Mouse (Mus musculus) cortical plate, adult 2 months (tissue): ENCODE results near the gene Atp6v1e1. TPM values are rescaled to one million over a fixed set of nuclear protein-coding genes. Genes with fewer than 3 reads are reported as not detected.

Experiments
- H3K27ac ChIP-seq: fragments of 200-500 bp; 2 replicates; pipeline ENCODE4 v1.5.1; 2012; ENCODE audit warnings: low read length, control low read depth, inconsistent platforms; ENCODE audit not compliant: insufficient read depth
- H3K4me1 ChIP-seq: fragments of 200-500 bp; 2 replicates; pipeline ENCODE4 v1.6.1; 2011; ENCODE audit warnings: low read length; ENCODE audit not compliant: control insufficient read depth, insufficient read depth
- H3K4me3 ChIP-seq: fragments of 200-500 bp; 2 replicates; pipeline ENCODE4 v1.5.1; 2011; ENCODE audit warnings: mild to moderate bottlenecking, low read length, control low read depth; ENCODE audit not compliant: insufficient read depth
- CTCF ChIP-seq: fragments of 200-500 bp; IDR thresholded peaks from 2 replicates; pipeline ENCODE4 v1.5.1; 2011; ENCODE audit warnings: mild to moderate bottlenecking, control low read depth, low read length; ENCODE audit not compliant: insufficient read depth; ENCODE audit errors: extremely low read depth
- POLR2A ChIP-seq: fragments of 200-500 bp; IDR thresholded peaks from 2 replicates; pipeline ENCODE4 v1.6.1; 2011; ENCODE audit warnings: mild to moderate bottlenecking, low read length, control low read depth; ENCODE audit not compliant: insufficient read depth; ENCODE audit errors: extremely low read depth
- polyA plus RNA-seq: library from polyadenylated mRNA; depleted of rRNA; stranded (reverse); fragments of >200 nt; gene quantifications from 2 replicates; pipeline ENCODE4 v1.2.3, GENCODE M21; 2012

Gene Atp6v1e1
- polyA plus RNA-seq, 1 experiment = 605 TPM

GRCm38 (mm10) chr6:120840258-120840657 lies 17.7 kb upstream of the Atp6v1e1 start:
- H3K4me3 ChIP-seq = no peak overlapping the region
- no peaks in the 10 kb centered on the region; the same call in 1 of the 2 replicates for H3K4me1 ChIP-seq
- no peak for TF ChIP-seq CTCF
- TF ChIP-seq POLR2A = no peak
- H3K27ac ChIP-seq = no peak overlapping the region

- no peak overlapping the region for H3K27ac ChIP-seq
- H3K4me1 ChIP-seq = no peaks in the 10 kb centered on the region; the same call in 1 of the 2 replicates
- H3K4me3 ChIP-seq = peak overlapping the region; percentile 52; the same call in 1 of the 2 replicates
- TF ChIP-seq POLR2A (no peak), CTCF (no peak)
Observed at GRCm38 (mm10) chr6:120837152-120837530, 14.5 kb upstream of the Atp6v1e1 start.

- peak overlapping the region; percentile 52 for H3K4me3 ChIP-seq
- TF ChIP-seq POLR2A (no peak), CTCF (no peak)
- H3K27ac ChIP-seq = peak overlapping the region; percentile 86
- H3K4me1 ChIP-seq = no peaks in the 10 kb centered on the region; the same call in 1 of the 2 replicates
Observed at GRCm38 (mm10) chr6:120836389-120837151, 14.0 kb upstream of the Atp6v1e1 start.

- Histone ChIP-seq H3K4me3 (peak within 1 kb of the TSS; percentile 52), H3K27ac (peak within 1 kb of the TSS; percentile 86), H3K4me1 (no peaks in the 10 kb centered on the region)
- peak; percentile 49; the same call in 1 of the 2 replicates for TF ChIP-seq POLR2A
- TF ChIP-seq CTCF = no peak
Observed at GRCm38 (mm10) chr6:120835474-120836374, 13.1 kb upstream of the Atp6v1e1 start, which contains the start of gene Bcl2l13. Bcl2l13 (plus strand) TSS chr6:120836212.

- H3K27ac ChIP-seq = no peak overlapping the region
- H3K4me3 ChIP-seq = no peak overlapping the region
- no peak for TF ChIP-seq CTCF
- H3K4me1 ChIP-seq = no peaks in the 10 kb centered on the region
Observed at GRCm38 (mm10) chr6:120834766-120835321, 12.3 kb upstream of the Atp6v1e1 start.

GRCm38 (mm10) chr6:120832097-120832496 lies 9.5 kb upstream of the Atp6v1e1 start:
- no peaks in the 10 kb centered on the region for H3K4me1 ChIP-seq
- H3K4me3 ChIP-seq = no peak overlapping the region
- no peak overlapping the region for H3K27ac ChIP-seq
- TF ChIP-seq CTCF = no peak
- no peak for TF ChIP-seq POLR2A

GRCm38 (mm10) chr6:120830866-120831608 lies 8.4 kb upstream of the Atp6v1e1 start:
- Histone ChIP-seq H3K4me3 (no peak overlapping the region), H3K27ac (no peak overlapping the region), H3K4me1 (no peaks in the 10 kb centered on the region)
- TF ChIP-seq CTCF (no peak), POLR2A (no peak)

- H3K27ac ChIP-seq = no peak overlapping the region
- H3K4me1 ChIP-seq = no peaks in the 10 kb centered on the region
- TF ChIP-seq POLR2A (no peak), CTCF (no peak)
- no peak overlapping the region for H3K4me3 ChIP-seq
Observed at GRCm38 (mm10) chr6:120830056-120830455, 7.5 kb upstream of the Atp6v1e1 start.
